Mouse (Mus musculus): ENCODE measurements around the gene Tmem204.

- TF ChIP-seq POLR2A (IDR thresholded peaks at IDR 0.05; ENCODE audit: insufficient read depth, low read depth, low read length) (no peak), CTCF (IDR thresholded peaks at IDR 0.05; ENCODE audit: insufficient read depth, low read depth, low read length) (no peak)
Observed at GRCm38 (mm10) chr17:25101338-25101737, 17.9 kb upstream of the Tmem204 start.
